Mouse (Mus musculus) liver, embryonic 14.5 days (tissue): Measurements from ENCODE around the gene Kntc1. TPM values are rescaled to one million over a fixed set of nuclear protein-coding genes. Genes with fewer than 3 reads are reported as not detected.
A peak's percentile ranks its signal among the peaks of the same experiment; 100 is the strongest.

Source experiments
- ATAC-seq: fragments of 200-750 bp; cut with Nextera tagmentation; 2 replicates; pipeline ENCODE4 v1.8.0; 2017; ENCODE audit warnings: moderate number of reproducible peaks, mild to moderate bottlenecking, moderate library complexity; ENCODE audit not compliant: insufficient read depth
- DNase-seq, 3 experiments: peaks; one replicate each; pipeline ENCODE4 v3.0.0-alpha.2; 2012 to 2013; ENCODE audit warnings: low read depth in 3 of 3, low spot score in 3 of 3
- H3K27ac ChIP-seq: fragments of 300-500 bp; sonication (generic); 2 replicates; pipeline ENCODE4 v1.5.1; 2014; ENCODE audit warnings: moderate library complexity, mild to moderate bottlenecking, control low read depth, inconsistent platforms
- H3K27me3 ChIP-seq: fragments of 300-500 bp; sonication (generic); 2 replicates; pipeline ENCODE4 v1.6.1; 2014; ENCODE audit warnings: mild to moderate bottlenecking, low read length, moderate library complexity; ENCODE audit not compliant: control insufficient read depth, insufficient read depth
- H3K36me3 ChIP-seq: fragments of 300-500 bp; sonication (generic); replicated peaks from 2 replicates; pipeline ENCODE4 v1.6.1; 2014; ENCODE audit warnings: low read depth; ENCODE audit not compliant: control insufficient read depth, insufficient read depth
- H3K4me1 ChIP-seq, 2 experiments: fragments of 200-500 bp in 1 of 2; fragments of 300-500 bp in 1 of 2; sonication (generic) in 1 of 2; replicated peaks; 2 replicates each; pipeline ENCODE4 v1.6.1; 2012 to 2014; ENCODE audit warnings: antibody characterized with exemption in 1 of 2, inconsistent platforms in 1 of 2, low read length in 1 of 2; ENCODE audit not compliant: control insufficient read depth in 2 of 2, insufficient read depth in 2 of 2
- H3K4me2 ChIP-seq: fragments of 300-500 bp; sonication (generic); 2 replicates; pipeline ENCODE4 v1.6.1; 2014; ENCODE audit warnings: low read depth, mild to moderate bottlenecking, control low read depth, moderate library complexity
- H3K4me3 ChIP-seq, 2 experiments: fragments of 200-500 bp in 1 of 2; fragments of 300-500 bp in 1 of 2; sonication (generic) in 1 of 2; 2 replicates each; pipeline ENCODE4 v1.5.1; 2012 to 2014; ENCODE audit warnings: low read depth in 2 of 2, low read length in 2 of 2, mild to moderate bottlenecking in 2 of 2, control low read depth in 1 of 2, inconsistent platforms in 1 of 2, moderate library complexity in 1 of 2; ENCODE audit not compliant: insufficient read depth in 1 of 2
- H3K9ac ChIP-seq: fragments of 300-500 bp; sonication (generic); replicated peaks from 2 replicates; pipeline ENCODE4 v1.6.1; 2014; ENCODE audit warnings: mild to moderate bottlenecking, control low read depth, moderate library complexity
- H3K9me3 ChIP-seq: fragments of 300-500 bp; sonication (generic); 2 replicates; pipeline ENCODE4 v1.6.1; 2016; ENCODE audit warnings: low read length, mixed read lengths; ENCODE audit not compliant: control insufficient read depth
- CTCF ChIP-seq: IDR thresholded peaks from 2 replicates; pipeline ENCODE4 v1.5.1; 2016; ENCODE audit warnings: antibody characterized with exemption, low read depth, control low read depth
- EP300 ChIP-seq: IDR thresholded peaks from 2 replicates; pipeline ENCODE4 v1.6.1; 2016; ENCODE audit warnings: antibody characterized with exemption, low read depth
- WGBS: fragments of 180-500 bp; shearing (Covaris S2); extraction: QIAGEN DNeasy Blood & Tissue Kit; methylation state at CpG from one replicate; pipeline ENCODE4 v1.1.7; 2014; ENCODE audit not compliant: insufficient replicate concordance; 5-methylcytosine and 5-hydroxymethylcytosine counted together
- polyA plus RNA-seq, 2 experiments: library from polyadenylated mRNA; depleted of rRNA in 1 of 2; stranded (reverse) in 1 of 2; unstranded in 1 of 2; fragments of >200 nt; fragmentation: Nextera tagmentation in 1 of 2; extraction: Ambion mirVana in 1 of 2; gene quantifications; 2 replicates each; pipeline versions ENCODE4 v1.2.1 to v1.2.3; 2012 to 2014

Gene Kntc1
- polyA plus RNA-seq (2012; rRNA removed) = 14.5 and 21.0 TPM in 2 replicates
- 22.2 and 27.9 TPM in 2 replicates for polyA plus RNA-seq (2014; fragmentation: Nextera tagmentation; extraction: Ambion mirVana)

DNA sequence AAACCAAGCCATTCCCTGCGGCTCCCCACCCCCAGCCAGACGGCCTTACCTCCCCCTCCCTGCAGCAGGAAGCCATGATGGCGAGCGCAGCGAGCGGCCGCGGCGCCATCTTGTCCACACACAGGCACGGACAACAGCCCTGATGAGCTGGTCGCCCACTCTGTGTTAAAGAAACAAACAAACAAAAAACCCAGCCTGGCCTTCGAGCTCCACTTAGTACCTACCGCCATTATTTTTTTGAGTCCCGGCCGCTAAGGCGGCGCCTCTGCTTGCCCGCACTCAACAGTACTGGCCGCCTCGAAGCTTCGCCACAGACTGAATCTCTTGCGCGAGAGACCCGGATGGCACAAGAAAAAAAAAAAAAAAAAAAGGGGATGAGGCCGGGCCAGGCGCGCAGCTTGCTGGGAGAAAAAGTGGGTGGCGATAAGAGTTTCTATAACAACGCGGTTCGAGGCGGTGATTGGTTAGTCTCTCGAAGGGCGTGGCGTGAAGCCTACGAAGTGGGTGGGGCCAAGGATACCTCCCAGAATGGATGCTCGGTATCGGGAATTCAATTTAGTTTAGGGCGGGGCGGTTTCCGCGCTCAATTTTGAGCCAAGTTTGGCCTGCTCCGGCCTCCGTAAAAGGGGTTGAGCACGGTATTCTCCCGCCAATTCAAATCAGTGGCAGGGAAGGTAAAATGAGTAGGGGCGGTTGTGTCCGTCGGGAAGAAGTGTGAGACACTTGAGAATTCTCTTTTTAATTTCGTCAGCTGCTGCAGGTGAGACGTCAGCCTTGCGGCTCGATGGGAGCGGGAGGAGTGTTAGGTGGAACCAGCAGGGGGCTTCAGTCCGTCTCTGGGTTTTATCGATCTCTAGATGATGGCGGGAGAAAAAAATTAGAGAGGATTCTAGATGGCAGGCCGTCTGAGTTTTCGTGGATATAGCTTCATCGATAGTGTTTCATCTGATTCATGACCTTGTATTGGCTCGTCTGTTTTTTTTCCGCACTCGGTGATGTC lies at the start of gene Kntc1, which contains the start of gene Rsrc2:
Gene Kntc1 (plus strand): TSS at position 652 of the 1,000 bp plus-strand sequence.
Gene Rsrc2 (minus strand): TSS at position 350 of the 1,000 bp plus-strand sequence.
- peak within 1 kb of the TSS; percentile 95 for H3K27ac ChIP-seq
- peak; percentile 99 to 100 (median 99) for DNase-seq

DNA sequence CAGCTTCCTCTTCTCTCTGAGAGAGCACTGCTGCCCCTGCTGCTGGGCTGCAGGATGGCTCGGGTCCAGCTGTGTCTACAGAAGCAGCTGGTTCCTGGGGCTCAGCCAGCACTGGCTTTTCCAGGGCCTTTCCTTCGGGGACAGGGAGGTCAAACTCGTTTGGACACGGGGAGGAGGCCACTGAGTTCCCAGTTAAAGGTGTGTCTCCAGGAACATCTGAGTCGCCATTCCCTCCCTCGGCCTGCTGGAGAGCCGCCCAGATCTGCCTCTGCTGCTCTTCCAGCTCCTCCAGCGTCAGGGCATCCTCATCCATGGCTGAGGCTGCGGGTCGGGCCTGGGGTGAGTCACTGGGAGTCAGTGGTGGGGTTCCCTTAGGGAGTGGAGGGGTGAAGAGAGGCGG lies 48.9 kb upstream of the Kntc1 start:
- 76% methylated on average over 11 of the region's 11 CpGs for WGBS
- ATAC-seq (no peak), DNase-seq (no peak)
- Histone ChIP-seq H3K9me3 (no peaks in the 10 kb centered on the region), H3K27ac (no peak overlapping the region), H3K4me1 (no peaks in the 10 kb centered on the region), H3K36me3 (peaks cover 69% of the 10 kb centered on the region), H3K4me3 (no peak overlapping the region), H3K4me2 (no peak overlapping the region), H3K27me3 (no peaks in the 10 kb centered on the region), H3K9ac (no peak overlapping the region)
- no peak for TF ChIP-seq CTCF

More for the DNA sequence above, at the start of gene Kntc1, which contains the start of gene Rsrc2:
- H3K4me3 ChIP-seq = peak within 1 kb of the TSS; percentile 71 to 98
- no peaks in the 10 kb centered on the region for H3K9me3 ChIP-seq
- under 1% methylated on average over 63 of the region's 63 CpGs for WGBS
- no peaks in the 10 kb centered on the region for H3K27me3 ChIP-seq
- peaks cover 16% of the 10 kb centered on the region for H3K36me3 ChIP-seq
- peak within 1 kb of the TSS; percentile 75 for H3K9ac ChIP-seq
- ATAC-seq = peak; percentile 90
- peak; percentile 47; the same call in 1 of the 2 replicates for TF ChIP-seq EP300
- peak; percentile 45 for TF ChIP-seq CTCF
- peak within 1 kb of the TSS; percentile 97 for H3K4me2 ChIP-seq
- peaks cover 25 to 30% of the 10 kb centered on the region in 2 experiments for H3K4me1 ChIP-seq

- no peak overlapping the region for H3K9ac ChIP-seq
- no peaks in the 10 kb centered on the region for H3K4me1 ChIP-seq
- no peak overlapping the region for H3K4me2 ChIP-seq
- H3K9me3 ChIP-seq = no peaks in the 10 kb centered on the region
- TF ChIP-seq CTCF = no peak
- no peak for TF ChIP-seq EP300
- H3K27ac ChIP-seq = no peak overlapping the region
- H3K4me3 ChIP-seq = no peak overlapping the region
- WGBS = 88% methylated on average over 12 of the region's 12 CpGs
- H3K36me3 ChIP-seq = peaks cover 93% of the 10 kb centered on the region
- H3K27me3 ChIP-seq = no peaks in the 10 kb centered on the region
- DNase-seq (no peak), ATAC-seq (no peak)
These were observed 40.9 kb upstream of the Kntc1 start for GRCm38 (mm10) chr5:123708598-123708997.

DNA sequence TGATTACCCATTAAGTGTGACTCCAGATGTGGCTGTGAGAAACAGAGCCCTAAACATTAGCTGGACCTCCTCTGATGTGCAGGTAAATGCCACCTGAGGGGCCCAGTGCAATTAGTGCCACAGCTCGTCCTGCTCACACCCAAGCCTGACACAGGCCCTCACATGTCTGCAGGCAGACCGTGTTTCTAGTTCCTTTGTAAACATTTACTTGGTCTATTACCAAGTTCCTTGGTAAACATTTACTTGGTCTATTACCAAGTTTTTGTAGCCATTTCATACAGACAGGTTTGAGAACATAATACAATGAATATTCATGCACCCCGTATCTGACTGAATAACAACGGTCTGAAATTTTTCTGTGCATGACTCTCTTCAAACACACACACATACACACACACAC lies 39.9 kb upstream of the Kntc1 start:
- Histone ChIP-seq H3K36me3 (peaks cover 95% of the 10 kb centered on the region), H3K27ac (no peak overlapping the region), H3K4me2 (no peak overlapping the region), H3K4me1 (no peaks in the 10 kb centered on the region), H3K4me3 (no peak overlapping the region), H3K9me3 (no peaks in the 10 kb centered on the region), H3K27me3 (no peaks in the 10 kb centered on the region), H3K9ac (no peak overlapping the region)
- no peak for TF ChIP-seq CTCF
- TF ChIP-seq EP300 = no peak
- no peak for ATAC-seq
- 90% methylated on average over 4 of the region's 4 CpGs for whole genome bisulfite sequencing
- DNase-seq = no peak

DNA sequence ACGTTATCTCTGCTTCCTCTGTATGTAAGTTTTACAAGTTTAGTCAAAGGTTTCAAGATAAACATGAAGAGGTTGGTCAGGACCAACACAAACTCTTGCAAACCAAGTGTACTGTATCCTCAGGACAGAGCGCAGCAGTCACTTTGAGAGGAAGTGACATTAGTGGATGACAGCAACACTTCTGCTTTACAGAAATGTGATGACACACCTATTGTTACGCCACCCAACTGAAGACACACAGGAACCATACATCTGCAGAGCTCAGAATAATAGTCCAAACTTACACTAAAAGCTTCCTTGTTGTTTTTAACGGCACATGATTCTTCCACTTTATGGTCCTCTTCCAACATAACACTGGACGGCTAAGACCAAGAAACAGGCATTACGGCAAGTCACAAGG lies 35.7 kb upstream of the Kntc1 start:
- H3K27me3 ChIP-seq = no peaks in the 10 kb centered on the region
- no peak overlapping the region for H3K4me2 ChIP-seq
- peaks cover 3 to 5% of the 10 kb centered on the region in 2 experiments; a peak in 3 of 4 replicates for H3K4me1 ChIP-seq
- H3K9me3 ChIP-seq = no peaks in the 10 kb centered on the region
- H3K27ac ChIP-seq = no peak overlapping the region
- peaks cover 82% of the 10 kb centered on the region for H3K36me3 ChIP-seq
- peak in 1 of 3 experiments; percentile 19 for DNase-seq
- no peak overlapping the region for H3K4me3 ChIP-seq
- 85% methylated on average over 6 of the region's 6 CpGs for WGBS
- no peak for TF ChIP-seq EP300
- TF ChIP-seq CTCF = no peak
- no peak for ATAC-seq
- H3K9ac ChIP-seq = no peak overlapping the region
